Mouse (Mus musculus) midbrain, embryonic 16.5 days (tissue): ENCODE results near the gene Gpr157. TPM values are rescaled to one million over a fixed set of nuclear protein-coding genes. Genes with fewer than 3 reads are reported as not detected.

ENCODE experiments used
- microRNA counts: library from miRNA; unstranded; fragments of <30 nt; microRNA quantifications from one replicate; lab custom pipeline; 2016
- microRNA-seq: library from miRNA; unstranded; fragments of <30 nt; microRNA quantifications from one replicate; pipeline ENCODE4, GENCODE M21; 2017
- polyA plus RNA-seq: library from polyadenylated mRNA; unstranded; fragments of >200 nt; fragmentation: Nextera tagmentation; extraction: Ambion mirVana; gene quantifications from 2 replicates; pipeline ENCODE4 v1.2.1, GENCODE M21; 2015

Gene Gpr157
- polyA plus RNA-seq, 1 experiment from 2014 or later: 0.26 TPM

MicroRNAs encoded within 50 kb of the gene (microRNA counts, 519-probe panel; counts per million panel counts)
- microRNA mmu-miR-34a (lab: Ali Mortazavi, UCI): 1,825 counts per million, percentile 38 among the panel's probes with 10 or more counts

Small RNA genes lying within 50 kb of the gene (microRNA-seq; reads per million reads assigned to microRNA genes)
- 45.2 reads per million, percentile 45 among the genes with 10 or more reads in this experiment for gene Mir34a

Other genes with a start within 250 kb of the Gpr157 start
- gene Spsb1, start 132.3 kb upstream of the Gpr157 start, polyA plus RNA-seq: 3.8 and 5.1 TPM in 2 replicates
- gene H6pd, start 78.3 kb upstream of the Gpr157 start, polyA plus RNA-seq: 2.5 and 3.1 TPM in 2 replicates
- 2.1 and 2.9 TPM in 2 replicates for gene Slc2a5, start 31.9 kb downstream of the Gpr157 start, polyA plus RNA-seq
- gene Slc2a7, start 61.6 kb downstream of the Gpr157 start, polyA plus RNA-seq: not detected in 2 replicates
- not detected in 2 replicates for gene Car6, start 114.0 kb downstream of the Gpr157 start, polyA plus RNA-seq
- 1,096 and 1,142 TPM in 2 replicates for gene Eno1, start 149.4 kb downstream of the Gpr157 start, polyA plus RNA-seq
- 29.0 and 31.2 TPM in 2 replicates for gene Rere, start 194.3 kb downstream of the Gpr157 start, polyA plus RNA-seq